Comparison of ENCODE assay signal across 18 mouse cellular contexts in the genomic region with DNA sequence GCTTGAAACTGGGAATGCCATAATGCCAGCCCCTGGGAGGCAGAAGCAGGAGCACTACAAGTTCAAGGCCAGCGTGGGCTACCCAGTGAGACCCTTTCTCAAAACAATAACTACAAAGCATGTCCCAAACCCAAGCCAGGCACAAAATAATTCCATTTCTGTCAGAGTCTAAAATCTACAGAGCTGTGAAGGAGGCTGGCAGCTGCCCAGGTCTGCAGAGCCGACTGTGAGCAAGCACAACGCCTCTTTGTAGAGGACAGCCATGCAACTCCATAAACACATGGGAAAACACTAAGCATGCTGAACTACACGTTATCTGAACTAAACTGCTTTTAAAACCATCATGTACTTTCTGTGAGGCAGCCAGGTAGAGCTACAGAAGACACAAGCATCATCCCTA. TPM values are rescaled to one million over a fixed set of nuclear protein-coding genes. Genes with fewer than 3 reads are reported as not detected.
A peak's percentile ranks its signal among the peaks of the same experiment; 100 is the strongest.
DNase-seq lines count a peak whose midpoint lies in the region; ATAC-seq and TF ChIP-seq lines count a peak whose summit lies in the region.
"Had no signal": no experiment of that assay in that cellular context is flagged by ENCODE, and none has a peak within 500 bp of the region (broad histone marks: within the 10 kb centered on the region; RNA-seq: fewer than 3 reads in every experiment).

No protein-coding gene starts in this region.

- no peak for TF ChIP-seq CTCF in hindbrain, postnatal 0 days (IDR thresholded peaks at IDR 0.05; ENCODE audit: low read depth)

- DNase-seq in hindbrain, postnatal 0 days (ENCODE audit: low spot score) = peak; percentile 50
- peak; percentile 55 to 58 for DNase-seq in left cerebral cortex, postnatal 14 days (ENCODE audit: low spot score in 2 of 2)
- peak; percentile 44 to 53 for DNase-seq in right cerebral cortex, postnatal 36 days (ENCODE audit: low spot score in 2 of 2)
- no peak for DNase-seq in cerebellum, adult 9-10 months
- no peak for DNase-seq in heart, adult 9 months (ENCODE audit: low spot score in 2 of 2)
- DNase-seq: B cell, adult 2 months; cerebellum, adult 2 months; heart, adult 11 months; lung, adult 18-20 months; lung, postnatal 36 days; thymus, postnatal 36 days had no signal

- H3K4me2 ChIP-seq in hindbrain, postnatal 0 days (ENCODE audit: low read depth, low read length) = no peak overlapping the region
- no peak overlapping the region for H3K4me2 ChIP-seq in hindbrain, embryonic 13.5 days
- H3K4me2 ChIP-seq in embryonic facial prominence, embryonic 15.5 days (replicated peaks) = no peak overlapping the region
- H3K4me2 ChIP-seq: heart, embryonic 15.5 days; limb, embryonic 15.5 days; midbrain, embryonic 11.5 days had no signal

- H3K27me3 ChIP-seq in hindbrain, postnatal 0 days (ENCODE audit: insufficient read depth, low read length) = no peaks in the 10 kb centered on the region
- no peaks in the 10 kb centered on the region for H3K27me3 ChIP-seq in hindbrain, embryonic 13.5 days
- H3K27me3 ChIP-seq in embryonic facial prominence, embryonic 15.5 days = no peaks in the 10 kb centered on the region
- H3K27me3 ChIP-seq: heart, embryonic 15.5 days; limb, embryonic 15.5 days had no signal

- no peak overlapping the region for H3K27ac ChIP-seq in hindbrain, postnatal 0 days
- no peak overlapping the region for H3K27ac ChIP-seq in hindbrain, embryonic 13.5 days
- peak overlapping the region; percentile 24; the same call in 1 of the 2 replicates for H3K27ac ChIP-seq in embryonic facial prominence, embryonic 15.5 days (replicated peaks)
- H3K27ac ChIP-seq: heart, embryonic 15.5 days; hindbrain, embryonic 10.5 days; limb, embryonic 15.5 days had no signal

- H3K9me3 ChIP-seq in hindbrain, postnatal 0 days (ENCODE audit: low read length) = no peaks in the 10 kb centered on the region
- no peaks in the 10 kb centered on the region for H3K9me3 ChIP-seq in hindbrain, embryonic 13.5 days
- no peaks in the 10 kb centered on the region for H3K9me3 ChIP-seq in embryonic facial prominence, embryonic 15.5 days (replicated peaks)
- H3K9me3 ChIP-seq: heart, embryonic 15.5 days; hindbrain, embryonic 10.5 days; limb, embryonic 15.5 days had no signal

- intact Hi-C loops in left cerebral cortex, postnatal 14 days (cut with DNase I) = no loop called here

- ATAC-seq in hindbrain, postnatal 0 days = peak; percentile 53; the same call in 1 of the 2 replicates
- no peak for ATAC-seq in hindbrain, embryonic 13.5 days (ENCODE audit: low FRiP score)
- no peak for ATAC-seq in embryonic facial prominence, embryonic 15.5 days (ENCODE audit: insufficient number of reproducible peaks, low FRiP score, low TSS enrichment, low read depth)

- H3K4me1 ChIP-seq in hindbrain, postnatal 0 days (ENCODE audit: insufficient read depth, low read length) = 0 out of 2 replicates have a peak, but pooled peaks cover 4% of the 10 kb centered on the region
- H3K4me1 ChIP-seq in hindbrain, embryonic 13.5 days (replicated peaks) = 0 out of 2 replicates have a peak, but pooled peaks cover 9% of the 10 kb centered on the region
- H3K4me1 ChIP-seq in embryonic facial prominence, embryonic 15.5 days = peaks cover 18% of the 10 kb centered on the region

- no peak overlapping the region for H3K4me3 ChIP-seq in hindbrain, postnatal 0 days (ENCODE audit: low read length)
- no peak overlapping the region for H3K4me3 ChIP-seq in hindbrain, embryonic 13.5 days
- no peak overlapping the region for H3K4me3 ChIP-seq in embryonic facial prominence, embryonic 15.5 days (replicated peaks)
- H3K4me3 ChIP-seq: erythroblast, embryonic 14.5 days; heart, embryonic 15.5 days; hindbrain, embryonic 10.5 days; limb, embryonic 15.5 days had no signal

- H3K36me3 ChIP-seq in hindbrain, postnatal 0 days (ENCODE audit: insufficient read depth, low read length) = no peaks in the 10 kb centered on the region
- H3K36me3 ChIP-seq in hindbrain, embryonic 13.5 days = no peaks in the 10 kb centered on the region
- H3K36me3 ChIP-seq in embryonic facial prominence, embryonic 15.5 days = no peaks in the 10 kb centered on the region
- H3K36me3 ChIP-seq: heart, embryonic 15.5 days; hindbrain, embryonic 10.5 days had no signal

- H3K9ac ChIP-seq in hindbrain, postnatal 0 days (replicated peaks; ENCODE audit: low read length) = no peak overlapping the region
- H3K9ac ChIP-seq in hindbrain, embryonic 13.5 days = no peak overlapping the region
- no peak overlapping the region for H3K9ac ChIP-seq in embryonic facial prominence, embryonic 15.5 days
- H3K9ac ChIP-seq: heart, embryonic 15.5 days; limb, embryonic 15.5 days had no signal

- 40% methylated on average over 4 of the region's 4 CpGs for WGBS in hindbrain, postnatal 0 days
- 85% methylated on average over 4 of the region's 4 CpGs for WGBS in hindbrain, embryonic 13.5 days
- 43% methylated on average over 4 of the region's 4 CpGs for WGBS in embryonic facial prominence, embryonic 15.5 days

RNA-seq across cellular contexts. Expression of a gene that starts 7.3 kb away (rescaled TPM):
- 20.6 and 28.6 TPM in 2 replicates for total RNA-seq in hindbrain, postnatal 0 days (2014; rRNA removed)
- 25.6 and 27.9 TPM in 2 replicates for polyA plus RNA-seq in hindbrain, postnatal 0 days (2015; fragmentation: Nextera tagmentation; extraction: Ambion mirVana)
- 25.2 and 27.4 TPM in 2 replicates for polyA plus RNA-seq in hindbrain, embryonic 13.5 days (2015; fragmentation: Nextera tagmentation; extraction: Ambion mirVana)
- polyA plus RNA-seq in embryonic facial prominence, embryonic 15.5 days (2015; fragmentation: Nextera tagmentation; extraction: Ambion mirVana) = 36.2 and 37.4 TPM in 2 replicates
- total RNA-seq in left cerebral cortex, postnatal 14 days (2021) = 10 to 100 TPM; 19.4 to 20.8 TPM

RNA-seq across cellular contexts. Expression of a gene that starts 26.2 kb away (rescaled TPM):
- 31.2 and 42.5 TPM in 2 replicates for total RNA-seq in hindbrain, postnatal 0 days (2014; rRNA removed)
- 74.0 and 74.6 TPM in 2 replicates for polyA plus RNA-seq in hindbrain, postnatal 0 days (2015; fragmentation: Nextera tagmentation; extraction: Ambion mirVana)
- polyA plus RNA-seq in hindbrain, embryonic 13.5 days (2015; fragmentation: Nextera tagmentation; extraction: Ambion mirVana) = 93.7 and 95.4 TPM in 2 replicates
- polyA plus RNA-seq in embryonic facial prominence, embryonic 15.5 days (2015; fragmentation: Nextera tagmentation; extraction: Ambion mirVana) = 131 and 134 TPM in 2 replicates
- 10 to 100 TPM; 36.2 to 37.1 TPM for total RNA-seq in left cerebral cortex, postnatal 14 days (2021)

Comparison
In these comparisons a context has a peak if more than half of its experiments do, and no peak if none do; other contexts are left out.
1. DNase-seq: peak in hindbrain, postnatal 0 days (single experiment), left cerebral cortex, postnatal 14 days (2 of 2) and right cerebral cortex, postnatal 36 days (2 of 2); none in cerebellum, adult 9-10 months (single experiment) and heart, adult 9 months (0 of 2).